Mouse (Mus musculus): ENCODE measurements at regions not wholly inside any gene's neighbourhood (a gene's known extent, or its start where the extent isn't known, plus 50 kb on each side); places are given as distances from the start of the nearest gene placed in this dataset.

DNA sequence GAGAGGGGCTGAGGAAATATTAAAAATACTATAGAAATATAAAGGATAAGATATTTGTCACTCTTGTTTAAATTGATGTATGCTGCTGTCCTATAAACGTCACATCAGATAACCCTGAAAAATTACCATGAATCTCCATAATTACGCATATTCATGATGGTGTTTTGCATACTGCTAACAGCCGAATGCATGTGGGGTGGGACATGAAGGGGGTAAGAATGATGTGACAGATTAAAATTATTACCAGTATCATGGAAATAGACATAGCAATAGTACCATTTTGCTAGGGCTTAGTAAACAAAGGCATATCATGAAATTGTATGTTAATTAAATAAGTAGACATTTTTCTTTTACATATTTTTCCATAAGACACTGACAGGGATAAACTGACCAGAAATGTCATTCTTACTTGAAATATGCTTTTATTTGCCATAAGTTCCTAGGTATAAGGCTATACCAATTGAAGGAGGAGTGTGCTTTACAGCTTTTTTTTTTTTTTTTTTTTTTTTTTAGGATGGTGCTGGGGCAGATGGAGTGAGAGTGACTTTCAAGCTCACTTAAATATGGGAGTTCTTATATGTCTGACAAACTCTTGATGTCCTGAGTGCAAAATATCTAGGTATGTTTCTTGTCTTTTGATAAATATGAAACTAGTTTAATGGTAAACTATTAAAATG, 349.8 kb upstream of the Tmem161b start:
- no peak for DNase-seq (ENCODE audit: low spot score in 2 of 2)

DNA sequence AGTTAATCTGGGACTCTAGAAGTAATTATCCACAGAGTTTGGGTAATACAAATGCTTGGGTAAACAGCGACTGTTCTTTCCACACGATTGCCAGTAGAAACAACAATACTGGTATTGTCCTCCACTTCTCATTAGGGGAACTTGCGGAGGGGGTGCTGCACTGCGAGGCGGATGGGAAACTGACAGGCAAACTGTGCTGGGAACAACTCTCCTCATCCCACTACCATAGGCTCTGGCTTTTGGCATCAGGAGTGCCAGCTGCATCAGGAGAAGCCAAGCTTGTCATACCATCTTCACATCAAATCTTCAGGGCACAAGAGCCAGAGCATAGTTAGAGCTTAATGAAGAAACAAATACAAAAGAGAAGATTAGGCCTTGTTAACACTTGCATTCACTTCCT, 349.2 kb upstream of the Tmem161b start:
- peak; percentile 9 to 12 for DNase-seq (ENCODE audit: low spot score in 2 of 2)

DNA sequence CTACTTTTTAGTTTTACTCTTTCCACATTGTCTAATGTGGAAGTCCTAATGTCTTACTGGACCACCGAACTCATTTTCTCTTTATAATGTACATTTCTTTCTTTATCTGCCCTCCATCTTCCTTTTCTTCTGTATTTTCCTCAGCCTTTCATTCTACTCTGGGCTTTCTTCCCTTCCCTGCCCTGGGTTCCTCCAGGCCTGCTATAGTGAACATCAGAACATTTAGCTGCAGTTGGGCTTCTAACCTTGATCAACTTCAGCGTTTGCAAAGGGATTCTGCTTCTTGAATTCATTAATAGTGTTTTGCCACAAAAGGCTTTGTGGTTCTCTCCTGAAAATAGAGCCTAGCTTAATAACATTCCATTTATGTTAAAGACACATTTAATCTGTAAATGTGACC, 342.5 kb upstream of the Tmem161b start:
- no peak for DNase-seq (ENCODE audit: low spot score in 2 of 2)

DNA sequence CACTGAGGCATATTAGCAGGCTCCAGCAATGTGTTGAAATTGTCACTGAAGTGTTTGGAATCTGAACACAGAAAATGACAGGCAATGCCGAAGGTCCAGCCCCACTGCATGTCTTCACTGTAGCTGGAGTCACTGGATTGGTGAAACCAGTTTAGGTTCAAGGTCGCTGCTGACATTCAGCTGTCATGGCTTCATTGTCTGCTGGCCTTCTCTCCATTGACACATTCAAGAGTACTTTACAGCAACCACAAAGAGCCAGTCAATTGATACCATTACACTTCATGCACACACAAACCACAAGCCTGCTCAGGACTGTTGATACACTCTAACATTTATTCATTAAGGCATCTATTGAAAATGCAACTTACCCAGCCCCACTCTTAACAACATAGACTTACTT, 341.8 kb upstream of the Tmem161b start:
- DNase-seq (ENCODE audit: low spot score in 2 of 2): no peak

DNA sequence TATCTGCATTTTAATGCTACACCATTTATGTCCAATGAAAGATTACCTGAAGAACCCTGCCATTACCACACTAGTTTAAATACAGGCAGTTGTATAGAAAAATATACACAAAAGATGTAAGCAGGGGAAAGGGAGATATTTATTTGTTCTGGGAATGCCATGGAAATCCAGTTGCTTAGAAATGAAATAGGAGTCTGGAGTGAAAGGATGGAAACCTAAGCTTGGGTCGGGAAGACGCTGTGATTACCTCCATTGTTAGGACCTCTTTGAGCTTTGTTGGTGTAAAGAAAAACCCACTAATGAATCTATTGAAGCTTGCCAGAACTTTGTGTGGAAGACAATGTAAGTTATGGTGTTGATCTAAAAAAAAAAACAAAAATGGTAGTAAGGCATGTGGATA, 341.3 kb upstream of the Tmem161b start:
- no peak for DNase-seq (ENCODE audit: low spot score in 2 of 2)

DNA sequence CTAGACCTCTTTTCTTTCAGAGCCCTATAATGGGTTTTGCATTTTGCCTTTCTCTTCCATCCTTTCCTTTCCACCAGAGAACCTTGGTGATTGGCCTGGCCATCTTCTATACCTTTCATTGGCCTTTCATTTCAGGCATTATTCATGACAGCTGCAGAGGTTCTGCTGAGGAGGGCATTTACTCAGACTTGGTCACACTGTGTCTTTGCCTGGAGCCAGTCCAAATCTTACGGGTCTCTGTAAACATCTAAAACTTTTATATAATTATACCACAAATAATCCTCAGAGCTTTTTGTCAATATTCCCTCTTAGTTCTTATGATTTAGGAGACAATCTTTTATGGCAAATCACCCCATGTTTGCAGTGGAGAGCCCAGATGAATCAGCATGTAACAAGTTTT, 339.3 kb upstream of the Tmem161b start:
- DNase-seq (ENCODE audit: low spot score in 2 of 2): no peak

DNA sequence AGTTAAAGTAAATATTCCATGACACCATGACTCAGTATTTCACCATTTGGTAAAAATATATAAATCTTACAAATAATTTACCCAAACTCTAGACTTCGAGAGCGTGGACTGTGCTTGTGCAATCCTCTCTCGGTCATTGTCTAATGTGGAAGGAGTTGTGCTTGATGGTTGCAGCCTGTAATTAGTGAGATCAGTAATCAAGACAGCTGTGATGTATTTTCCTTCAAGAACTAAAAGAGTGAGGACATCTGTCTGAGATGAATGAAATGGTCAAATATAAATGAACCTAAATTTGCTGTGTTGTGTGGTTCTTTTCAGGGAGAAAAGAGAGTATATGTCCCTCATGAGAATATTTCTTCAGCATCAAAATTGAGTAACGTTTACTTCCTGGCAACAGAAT, 338.3 kb upstream of the Tmem161b start:
- no peak for DNase-seq (ENCODE audit: low spot score in 2 of 2)

DNA sequence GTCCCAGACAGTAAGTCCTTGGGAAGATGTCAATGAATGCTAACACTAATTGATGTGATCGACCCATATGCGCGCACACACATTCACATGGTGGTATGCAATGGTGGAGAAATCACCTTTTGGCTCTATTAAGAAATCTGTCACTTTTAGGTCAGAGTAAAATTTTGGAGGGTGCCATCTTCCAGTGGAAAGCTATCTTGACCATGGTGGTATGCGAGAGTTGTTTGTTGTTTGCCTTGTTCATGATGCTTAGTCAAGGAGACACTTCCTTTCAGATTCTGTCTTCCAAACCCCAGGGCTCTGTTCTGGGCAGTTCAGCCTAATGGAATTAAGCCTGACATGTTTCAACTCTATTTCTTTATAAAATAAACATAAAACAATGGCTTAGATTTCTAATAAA, 337.9 kb upstream of the Tmem161b start:
- no peak for DNase-seq (ENCODE audit: low spot score in 2 of 2)

DNA sequence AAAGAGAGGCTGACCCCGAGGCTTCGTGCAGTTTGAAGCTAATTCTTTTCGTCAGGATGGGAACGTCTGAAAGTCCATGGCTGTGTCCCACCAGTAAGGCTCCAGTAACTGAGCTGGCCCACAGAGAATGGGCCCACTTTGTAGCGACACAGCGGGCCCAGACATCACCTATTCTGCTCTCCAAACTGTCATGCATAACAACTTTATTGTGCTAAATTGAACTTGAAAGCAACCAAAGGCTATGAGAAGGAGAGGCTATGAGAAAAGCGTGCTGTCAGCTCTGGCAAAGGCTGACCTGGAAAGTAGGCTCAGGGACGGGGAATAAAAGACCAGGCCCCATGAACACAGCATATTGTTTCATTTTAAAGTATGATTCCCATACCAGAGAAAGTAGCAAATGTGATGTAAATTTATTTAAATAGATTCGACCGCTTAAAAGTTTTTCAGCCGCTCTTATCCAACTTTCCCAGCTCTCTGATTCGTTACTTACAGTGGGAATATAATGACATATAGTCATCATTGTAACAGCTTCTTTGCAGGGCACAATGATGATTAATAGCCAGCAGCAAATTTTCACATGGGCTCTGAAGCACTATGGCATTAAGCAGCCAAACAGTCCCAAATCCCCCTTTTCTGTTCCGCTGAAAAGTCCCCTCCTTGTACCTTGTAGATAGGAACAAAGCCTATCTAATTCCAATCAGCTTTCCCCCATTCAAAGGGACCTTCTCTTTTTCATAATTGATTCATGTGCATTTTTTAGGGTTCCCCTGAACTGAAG, 337.1 kb upstream of the Tmem161b start:
- no peak for DNase-seq (ENCODE audit: low spot score in 2 of 2)

DNA sequence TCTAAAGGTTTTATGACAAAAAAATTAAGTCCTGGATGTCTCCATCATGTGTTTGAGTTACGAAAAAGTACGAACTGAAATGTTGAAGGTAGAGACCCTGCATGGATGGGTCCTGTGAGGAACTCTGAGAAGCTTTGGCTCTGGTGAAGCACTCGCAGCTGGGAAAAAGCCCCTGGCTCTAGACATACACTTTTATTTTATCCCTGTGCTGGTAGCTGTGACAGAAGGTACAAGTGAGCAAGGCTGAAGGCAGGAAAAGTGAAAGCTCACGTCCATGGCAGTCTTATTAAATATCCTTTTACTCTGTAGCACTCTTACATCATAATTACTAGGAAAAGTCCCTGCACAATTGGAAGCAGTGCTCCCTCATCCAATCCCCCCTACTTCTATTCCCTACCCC, 336.4 kb upstream of the Tmem161b start:
- DNase-seq (ENCODE audit: low spot score in 2 of 2): no peak

DNA sequence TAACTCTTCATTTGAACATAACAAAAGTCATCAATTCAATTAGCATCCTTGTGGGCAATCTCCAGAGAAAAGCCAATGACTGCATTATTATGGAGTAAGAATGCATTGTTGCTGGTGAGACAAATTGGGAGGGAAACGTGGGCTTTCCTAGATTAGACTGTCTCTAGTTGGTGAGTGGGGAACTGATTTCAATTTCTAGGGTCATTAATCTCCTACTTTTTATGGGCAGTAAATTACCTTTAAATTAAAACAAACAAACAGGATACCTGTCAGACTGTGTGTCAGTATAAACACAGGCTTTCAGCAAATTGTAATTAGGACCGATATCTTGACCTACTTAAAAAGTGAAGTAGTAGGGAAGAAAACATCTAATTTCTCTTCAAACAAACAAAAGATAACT, 307.4 kb upstream of the Tmem161b start:
- DNase-seq (ENCODE audit: low spot score in 2 of 2): no peak

DNA sequence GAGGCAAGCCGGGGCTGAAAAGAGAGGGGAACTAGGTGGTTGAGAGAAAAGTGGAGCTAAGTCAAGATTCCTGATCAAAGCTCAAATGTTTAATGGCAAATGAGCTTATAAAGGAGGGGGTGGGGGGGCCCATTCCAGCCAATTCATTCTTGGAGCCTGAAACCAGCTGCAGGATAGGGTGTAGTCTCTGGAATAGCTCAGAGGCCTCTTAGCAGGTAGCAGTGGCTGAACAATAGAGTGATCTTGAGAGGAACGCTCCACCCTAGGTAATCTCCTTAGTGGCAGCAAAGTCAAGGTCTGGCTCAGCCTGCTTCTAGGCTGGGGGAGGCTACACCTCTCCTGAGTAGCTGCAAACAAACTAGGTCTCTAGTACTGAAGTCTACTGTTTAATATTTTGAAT, 289.3 kb upstream of the Tmem161b start:
- no peak for DNase-seq (ENCODE audit: low spot score in 2 of 2)

DNA sequence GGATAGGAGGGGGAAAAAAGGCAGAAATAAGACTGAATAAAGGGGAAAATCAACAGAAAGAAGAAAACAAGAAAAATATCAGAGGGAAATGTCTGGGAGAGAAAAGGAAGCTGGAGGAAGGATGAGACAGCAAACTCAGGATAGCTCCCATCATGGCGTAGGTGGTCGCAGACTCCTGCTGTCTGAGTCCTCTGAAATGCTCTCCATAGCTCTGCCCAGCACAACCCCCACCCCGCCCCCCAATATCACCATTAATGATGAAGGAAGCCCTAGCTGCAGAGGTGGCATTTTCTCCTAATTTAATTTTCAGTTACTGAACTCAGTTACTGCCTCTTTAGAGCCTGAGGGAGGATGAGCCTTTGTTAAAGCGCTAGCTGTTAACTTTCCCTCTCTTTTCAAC, 275.6 kb upstream of the Tmem161b start:
- DNase-seq (ENCODE audit: low spot score in 2 of 2): no peak

DNA sequence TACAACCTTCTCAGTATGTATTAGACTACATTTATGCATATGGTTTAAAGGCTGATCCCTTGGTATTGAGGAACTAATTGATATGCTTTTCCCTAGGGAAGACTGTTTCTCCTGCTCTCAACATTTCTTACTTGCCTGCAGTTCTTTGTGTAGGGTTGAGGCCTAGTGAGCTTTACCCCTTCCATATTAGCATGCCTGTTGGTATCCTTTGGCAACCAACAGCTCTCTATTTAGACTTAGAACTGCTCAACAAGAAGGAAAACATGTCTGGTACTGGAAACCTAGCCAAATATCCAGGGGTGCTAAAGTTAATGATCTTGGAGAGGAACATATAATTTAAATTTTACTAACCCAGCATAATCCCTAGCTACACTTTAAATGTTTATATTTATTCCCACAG, 270.9 kb upstream of the Tmem161b start:
- DNase-seq (ENCODE audit: low spot score in 2 of 2): no peak

DNA sequence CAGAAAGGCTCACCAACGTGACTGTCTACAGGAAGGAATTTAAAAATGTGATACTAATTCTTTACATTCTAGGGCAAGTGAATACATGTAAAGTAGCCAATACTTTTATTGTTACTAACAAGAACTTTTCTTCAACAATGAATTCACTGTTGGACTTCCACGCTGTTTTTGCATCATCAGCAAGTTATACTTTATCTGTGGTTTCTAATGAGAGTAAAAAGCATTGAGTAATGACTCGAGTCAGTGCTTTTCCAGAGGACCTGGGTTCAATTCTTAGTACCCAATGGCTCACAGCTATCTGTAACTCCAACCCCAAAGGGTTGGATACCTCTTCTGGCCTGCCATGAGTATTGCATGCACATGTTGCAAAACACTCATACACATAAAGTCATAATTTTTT, 270.3 kb upstream of the Tmem161b start:
- DNase-seq (ENCODE audit: low spot score in 2 of 2): no peak

DNA sequence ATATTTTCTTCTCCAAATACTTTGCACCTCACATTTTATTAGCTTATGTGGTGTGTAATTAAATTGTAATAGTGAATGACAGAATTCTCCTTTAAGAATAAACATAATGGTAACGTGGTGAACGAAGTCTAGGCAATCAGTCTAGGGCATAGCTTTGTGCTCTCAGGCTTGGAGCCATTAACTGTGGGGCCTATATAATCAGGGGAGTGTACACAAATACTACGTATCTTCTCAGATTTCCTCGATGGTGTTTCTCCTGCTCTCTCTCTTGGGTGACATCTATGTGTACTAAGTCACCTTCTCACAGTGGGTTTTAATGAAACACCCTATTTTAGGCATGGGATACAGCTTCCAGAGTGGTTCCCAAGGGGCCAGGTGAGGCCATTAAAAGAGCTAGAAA, 269.7 kb upstream of the Tmem161b start:
- no peak for DNase-seq (ENCODE audit: low spot score in 2 of 2)

DNA sequence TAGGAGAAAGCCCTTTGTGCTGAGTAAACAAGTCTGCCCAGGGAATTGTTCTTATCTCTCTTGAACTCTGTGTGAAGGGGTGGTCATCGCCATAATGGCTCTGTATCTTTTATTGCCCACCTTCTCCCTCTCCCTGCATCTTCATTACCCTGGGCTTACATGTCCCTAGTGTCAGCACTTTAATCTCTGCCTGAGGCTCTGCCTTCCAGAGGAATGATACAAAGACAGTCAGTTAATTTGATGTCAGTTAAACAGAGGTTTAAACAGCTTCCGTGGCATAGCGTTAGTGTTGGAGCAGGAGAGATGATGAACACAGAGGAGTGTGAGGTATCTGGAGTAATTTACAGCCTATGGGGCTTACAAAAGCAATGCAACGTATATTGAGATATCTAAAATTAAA, 269.2 kb upstream of the Tmem161b start:
- no peak for DNase-seq (ENCODE audit: low spot score in 2 of 2)

DNA sequence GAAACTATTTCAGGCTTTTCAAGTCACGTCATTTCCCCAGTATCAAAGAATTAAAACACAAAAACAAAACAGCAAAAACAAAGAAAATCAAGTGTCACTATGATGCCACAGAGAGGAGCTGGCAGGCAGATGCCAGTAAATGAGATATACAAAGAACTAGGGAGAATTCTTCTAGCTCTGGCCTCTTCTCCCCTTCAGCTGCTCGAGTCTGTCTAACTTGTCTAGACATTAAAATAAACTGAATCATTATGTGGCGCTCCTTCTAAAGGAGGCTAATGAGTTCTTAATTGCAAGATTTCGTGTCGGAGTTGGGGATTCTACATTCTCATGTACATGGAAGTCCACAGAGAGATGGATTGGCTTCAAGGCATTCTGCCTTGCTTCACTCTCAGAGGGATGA, 266.4 kb upstream of the Tmem161b start:
- DNase-seq (ENCODE audit: low spot score in 2 of 2): no peak

DNA sequence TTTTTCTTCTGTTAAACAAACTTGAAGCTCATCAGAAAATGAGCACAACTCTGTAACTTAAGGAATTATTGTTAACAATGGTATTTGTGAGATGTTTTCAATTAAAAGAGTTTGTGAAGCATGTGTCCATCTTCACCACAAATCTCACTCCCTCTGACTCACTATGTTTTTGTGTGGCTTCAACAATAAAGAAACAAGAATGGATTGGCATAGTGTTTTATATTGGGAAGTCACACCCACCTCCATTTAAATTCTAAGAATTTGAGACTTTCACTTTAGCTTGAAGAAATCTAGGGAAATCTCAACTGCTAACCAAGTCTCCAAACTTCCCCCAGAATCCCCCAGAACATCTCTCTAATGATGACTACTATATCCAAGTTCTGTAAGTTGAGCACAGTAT, 243.6 kb upstream of the Tmem161b start:
- no peak for DNase-seq (ENCODE audit: low spot score in 2 of 2)

DNA sequence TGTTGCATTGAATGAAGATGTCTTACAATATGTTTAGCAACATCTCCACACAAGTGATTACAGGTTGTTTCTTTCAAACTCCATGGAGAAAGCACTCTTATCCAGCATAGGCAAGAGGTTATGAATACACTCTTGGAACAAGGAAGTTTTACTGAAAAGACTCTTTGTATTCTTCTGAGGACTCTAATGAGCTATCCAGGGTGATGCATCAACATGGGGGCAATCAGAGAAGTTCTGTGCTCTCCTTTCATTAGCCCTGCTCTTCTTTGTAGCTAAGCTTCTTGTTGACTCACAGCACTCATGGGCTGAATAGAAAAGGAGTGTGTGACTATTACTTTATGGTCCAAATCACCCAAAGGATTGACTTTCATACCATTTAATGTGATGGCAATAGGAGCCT, 242.6 kb upstream of the Tmem161b start:
- DNase-seq (ENCODE audit: low spot score in 2 of 2): no peak

DNA sequence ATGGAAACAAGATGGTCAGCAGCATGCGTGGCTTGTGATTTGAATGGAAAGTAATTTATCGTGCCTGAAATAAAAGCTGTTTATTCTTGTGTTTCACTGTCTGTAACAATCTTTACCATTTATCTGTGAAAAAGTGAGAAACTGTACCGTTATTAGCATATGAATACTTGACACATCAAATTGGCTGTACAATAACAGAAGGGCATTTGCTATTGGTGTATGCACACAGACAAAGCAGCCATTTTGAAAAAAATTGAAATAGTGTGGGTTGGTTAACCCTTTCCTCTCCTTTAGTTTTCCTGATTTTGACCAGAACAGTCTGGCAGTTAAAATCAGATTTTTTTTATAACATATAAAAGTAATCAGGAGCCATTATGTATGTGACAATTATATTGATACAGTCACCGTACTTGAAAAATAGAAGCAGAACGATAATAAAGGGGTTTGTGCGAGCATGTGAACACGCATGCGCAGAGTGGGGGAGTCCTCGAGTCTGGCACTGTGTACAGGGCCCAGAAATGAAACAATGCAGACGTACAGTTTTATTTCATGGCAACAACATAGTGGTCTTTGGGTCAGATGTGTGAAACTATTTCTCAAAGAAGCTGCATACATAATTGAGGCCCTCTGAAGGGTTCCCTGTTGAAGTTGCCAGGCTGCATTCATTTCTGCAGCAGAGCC, 237.3 kb upstream of the Tmem161b start:
- DNase-seq (ENCODE audit: low spot score in 2 of 2): peak; percentile 18 to 57

DNA sequence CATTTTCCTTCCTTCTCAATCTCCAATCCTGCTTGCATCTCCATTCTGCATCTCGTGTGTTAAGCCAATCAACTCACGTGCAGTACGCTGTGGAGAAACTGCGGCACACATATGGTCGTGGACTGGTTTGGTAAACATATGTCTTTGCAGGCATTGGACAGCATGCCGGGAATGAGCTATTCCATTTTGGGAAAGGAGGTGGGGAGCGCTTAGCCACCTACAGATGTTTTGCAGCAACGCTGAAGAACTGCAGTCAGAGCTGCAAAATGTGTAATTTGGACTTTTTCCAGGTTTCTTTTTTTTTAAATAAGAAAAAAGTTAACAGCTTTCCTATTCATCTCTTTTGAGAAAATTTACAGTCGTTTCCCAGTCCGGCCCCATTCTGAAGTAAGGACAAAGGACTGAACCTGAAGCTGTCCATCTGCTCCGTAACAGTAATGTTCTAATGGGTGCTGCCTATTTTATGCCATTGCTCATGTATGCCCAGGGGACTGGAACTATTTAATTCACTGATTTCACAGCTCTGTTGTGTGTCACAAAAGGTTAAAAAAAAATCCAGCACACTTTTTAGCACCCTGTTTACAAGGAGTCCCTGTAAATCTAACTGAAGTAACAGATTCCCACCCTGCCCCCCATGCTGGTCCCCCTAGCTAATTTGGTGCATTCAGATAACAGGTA, 234.2 kb upstream of the Tmem161b start:
- peak; percentile 67 to 70 for DNase-seq (ENCODE audit: low spot score in 2 of 2)

DNA sequence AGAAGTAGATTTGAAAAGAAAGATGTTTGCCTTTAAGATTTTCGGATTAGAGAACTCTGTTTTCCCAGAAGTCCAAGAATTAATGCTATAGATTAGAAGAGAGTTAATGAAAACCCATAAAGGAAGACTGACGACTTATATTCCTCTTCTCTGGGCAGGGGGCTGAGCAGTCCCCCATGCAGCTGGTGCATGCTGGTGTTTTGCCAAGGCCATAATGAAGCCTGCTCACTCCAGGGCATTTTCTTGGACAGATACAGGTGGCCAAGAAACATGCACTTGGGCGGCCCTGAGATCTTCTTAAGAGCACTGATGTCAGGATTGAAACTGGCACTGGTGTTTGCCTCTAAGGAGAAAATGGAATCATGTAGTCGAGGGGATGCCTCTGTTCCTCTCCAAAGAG, 233.6 kb upstream of the Tmem161b start:
- no peak for DNase-seq (ENCODE audit: low spot score in 2 of 2)
